Mouse (Mus musculus): ENCODE results near the gene Sbno1. TPM values are rescaled to one million over a fixed set of nuclear protein-coding genes. Genes with fewer than 3 reads are reported as not detected.
A peak's percentile ranks its signal among the peaks of the same experiment; 100 is the strongest.

Sbno1 gene
- polyA plus RNA-seq, 1 experiment from 2014 or later: 80.8 TPM

- Histone ChIP-seq H3K9ac (ENCODE audit: low read length) (no peak overlapping the region), H3K9me3 (ENCODE audit: control insufficient read depth, low read length) (no peaks in the 10 kb centered on the region), H3K4me3 (ENCODE audit: low read length) (no peak overlapping the region), H3K4me2 (ENCODE audit: low read depth, low read length) (no peak overlapping the region), H3K36me3 (ENCODE audit: control insufficient read depth, insufficient read depth, low read length) (peaks cover 62% of the 10 kb centered on the region), H3K4me1 (replicated peaks; ENCODE audit: control insufficient read depth, insufficient read depth, low read length) (no peaks in the 10 kb centered on the region), H3K27ac (ENCODE audit: low read length) (no peak overlapping the region), H3K27me3 (ENCODE audit: control insufficient read depth, insufficient read depth, low read depth, low read length) (no peaks in the 10 kb centered on the region)
- 96% methylated on average over 6 of the region's 6 CpGs for WGBS
- ATAC-seq (ENCODE audit: low read depth): no peak
These were observed 31.0 kb upstream of the Sbno1 start for GRCm38 (mm10) chr5:124456762-124457161.

DNA sequence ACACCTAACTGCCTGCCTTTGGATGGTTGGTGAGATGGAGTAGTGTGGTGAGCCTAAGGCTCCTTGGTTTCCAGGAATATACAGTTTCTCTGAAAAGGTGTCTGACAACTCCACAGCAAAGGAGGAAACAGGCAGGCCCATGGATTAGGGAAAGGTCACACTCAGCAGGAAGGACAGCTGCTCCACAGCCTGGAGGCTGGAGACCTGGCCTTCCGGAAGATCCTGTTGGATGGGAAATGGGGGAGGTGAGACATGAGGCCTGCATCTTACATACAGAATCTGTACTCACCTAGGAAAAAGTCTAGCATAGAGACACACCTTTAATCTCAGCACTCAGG is 28.2 kb upstream of the Sbno1 start:
- Histone ChIP-seq H3K36me3 (ENCODE audit: control insufficient read depth, insufficient read depth, low read length) (peaks cover 67% of the 10 kb centered on the region), H3K27ac (ENCODE audit: low read length) (no peak overlapping the region), H3K4me3 (ENCODE audit: low read length) (no peak overlapping the region), H3K9me3 (ENCODE audit: control insufficient read depth, low read length) (no peaks in the 10 kb centered on the region), H3K9ac (ENCODE audit: low read length) (no peak overlapping the region), H3K27me3 (ENCODE audit: control insufficient read depth, insufficient read depth, low read depth, low read length) (no peaks in the 10 kb centered on the region), H3K4me1 (replicated peaks; ENCODE audit: control insufficient read depth, insufficient read depth, low read length) (no peaks in the 10 kb centered on the region), H3K4me2 (ENCODE audit: low read depth, low read length) (no peak overlapping the region)
- 58% methylated on average over 1 of the region's 1 CpGs for WGBS
- no peak for ATAC-seq (ENCODE audit: low read depth)

GRCm38 (mm10) chr5:124453339-124454081 is 27.7 kb upstream of the Sbno1 start:
- no peaks in the 10 kb centered on the region for H3K4me1 ChIP-seq (replicated peaks; ENCODE audit: control insufficient read depth, insufficient read depth, low read length)
- no peaks in the 10 kb centered on the region for H3K27me3 ChIP-seq (ENCODE audit: control insufficient read depth, insufficient read depth, low read depth, low read length)
- no peak overlapping the region for H3K4me3 ChIP-seq (ENCODE audit: low read length)
- H3K27ac ChIP-seq (ENCODE audit: low read length): no peak overlapping the region
- no peak for ATAC-seq (ENCODE audit: low read depth)
- WGBS: 86% methylated on average over 13 of the region's 13 CpGs
- no peaks in the 10 kb centered on the region for H3K9me3 ChIP-seq (ENCODE audit: control insufficient read depth, low read length)
- H3K9ac ChIP-seq (ENCODE audit: low read length): no peak overlapping the region
- H3K36me3 ChIP-seq (ENCODE audit: control insufficient read depth, insufficient read depth, low read length): peaks cover 66% of the 10 kb centered on the region
- no peak overlapping the region for H3K4me2 ChIP-seq (ENCODE audit: low read depth, low read length)

- no peaks in the 10 kb centered on the region for H3K27me3 ChIP-seq (ENCODE audit: control insufficient read depth, insufficient read depth, low read depth, low read length)
- no peak overlapping the region for H3K9ac ChIP-seq (ENCODE audit: low read length)
- H3K4me1 ChIP-seq (replicated peaks; ENCODE audit: control insufficient read depth, insufficient read depth, low read length): no peaks in the 10 kb centered on the region
- no peak for ATAC-seq (ENCODE audit: low read depth)
- no peak overlapping the region for H3K27ac ChIP-seq (ENCODE audit: low read length)
- no peaks in the 10 kb centered on the region for H3K9me3 ChIP-seq (ENCODE audit: control insufficient read depth, low read length)
- no peak overlapping the region for H3K4me3 ChIP-seq (ENCODE audit: low read length)
- no peak overlapping the region for H3K4me2 ChIP-seq (ENCODE audit: low read depth, low read length)
- H3K36me3 ChIP-seq (ENCODE audit: control insufficient read depth, insufficient read depth, low read length): peaks cover 68% of the 10 kb centered on the region
- WGBS: 81% methylated on average over 15 of the region's 15 CpGs
These were observed 26.9 kb upstream of the Sbno1 start for GRCm38 (mm10) chr5:124452494-124453228.

DNA sequence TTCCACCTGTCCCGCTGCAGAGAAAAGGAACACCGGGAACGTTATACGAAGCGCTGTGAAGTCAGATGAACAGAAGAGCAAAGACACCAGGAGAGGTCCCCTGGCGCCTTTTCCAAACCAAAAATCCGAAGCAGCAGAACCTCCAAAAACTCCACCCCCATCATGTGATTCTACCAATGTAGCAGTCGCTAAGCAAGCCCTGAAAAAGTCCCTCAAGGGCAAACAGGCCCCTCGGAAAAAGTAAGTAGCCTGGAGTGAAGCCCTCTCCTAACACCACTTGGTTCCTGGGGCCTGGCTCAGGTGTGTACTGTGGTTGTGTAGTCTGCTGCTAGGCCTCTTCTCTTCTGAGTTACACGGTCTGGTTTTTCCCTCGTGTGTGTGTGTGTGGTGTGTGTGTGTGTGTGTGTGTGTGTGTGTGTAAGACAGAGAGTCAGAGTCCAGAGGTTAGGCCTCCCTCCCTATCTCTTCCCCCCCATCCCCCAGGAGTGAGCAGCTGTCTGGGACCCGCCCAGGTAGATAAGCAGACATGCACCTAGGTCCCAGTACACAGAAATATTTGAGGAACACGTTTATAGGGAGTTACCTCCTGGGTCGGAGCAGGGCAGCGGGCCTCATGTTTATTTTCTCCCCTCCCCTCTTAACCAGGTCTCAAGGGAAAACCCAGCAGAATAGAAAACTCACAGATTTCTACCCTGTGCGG is 25.0 kb upstream of the Sbno1 start:
- WGBS: 72% methylated on average over 16 of the region's 16 CpGs
- no peak overlapping the region for H3K9ac ChIP-seq (ENCODE audit: low read length)

GRCm38 (mm10) chr5:124450051-124450450 is 24.2 kb upstream of the Sbno1 start:
- Histone ChIP-seq H3K4me3 (ENCODE audit: low read length) (no peak overlapping the region), H3K27me3 (ENCODE audit: control insufficient read depth, insufficient read depth, low read depth, low read length) (no peaks in the 10 kb centered on the region), H3K9me3 (ENCODE audit: control insufficient read depth, low read length) (no peaks in the 10 kb centered on the region), H3K27ac (ENCODE audit: low read length) (no peak overlapping the region), H3K4me1 (replicated peaks; ENCODE audit: control insufficient read depth, insufficient read depth, low read length) (peaks cover 10% of the 10 kb centered on the region), H3K36me3 (ENCODE audit: control insufficient read depth, insufficient read depth, low read length) (peaks cover 50% of the 10 kb centered on the region), H3K4me2 (ENCODE audit: low read depth, low read length) (no peak overlapping the region), H3K9ac (ENCODE audit: low read length) (no peak overlapping the region)
- 80% methylated on average over 7 of the region's 7 CpGs for WGBS
- no peak for ATAC-seq (ENCODE audit: low read depth)

More for the DNA sequence above, 25.0 kb upstream of the Sbno1 start:
- no peak for ATAC-seq (ENCODE audit: low read depth)
- Histone ChIP-seq H3K27me3 (ENCODE audit: control insufficient read depth, insufficient read depth, low read depth, low read length) (no peaks in the 10 kb centered on the region), H3K9me3 (ENCODE audit: control insufficient read depth, low read length) (no peaks in the 10 kb centered on the region), H3K4me1 (replicated peaks; ENCODE audit: control insufficient read depth, insufficient read depth, low read length) (peaks cover 10% of the 10 kb centered on the region), H3K4me3 (ENCODE audit: low read length) (no peak overlapping the region), H3K36me3 (ENCODE audit: control insufficient read depth, insufficient read depth, low read length) (peaks cover 53% of the 10 kb centered on the region), H3K27ac (ENCODE audit: low read length) (no peak overlapping the region), H3K4me2 (ENCODE audit: low read depth, low read length) (no peak overlapping the region)

GRCm38 (mm10) chr5:124449494-124449893 is 23.7 kb upstream of the Sbno1 start:
- H3K4me2 ChIP-seq (ENCODE audit: low read depth, low read length): no peak overlapping the region
- 70% methylated on average over 6 of the region's 6 CpGs for WGBS
- no peak for ATAC-seq (ENCODE audit: low read depth)
- peaks cover 47% of the 10 kb centered on the region for H3K36me3 ChIP-seq (ENCODE audit: control insufficient read depth, insufficient read depth, low read length)
- 0 out of 2 replicates have a peak overlapping the region, but pooled peaks have one; percentile 1 for H3K27ac ChIP-seq (ENCODE audit: low read length)
- no peak overlapping the region; the same call in 1 of the 2 replicates for H3K9ac ChIP-seq (ENCODE audit: low read length)
- no peak overlapping the region for H3K4me3 ChIP-seq (ENCODE audit: low read length)
- no peaks in the 10 kb centered on the region for H3K9me3 ChIP-seq (ENCODE audit: control insufficient read depth, low read length)
- H3K4me1 ChIP-seq (replicated peaks; ENCODE audit: control insufficient read depth, insufficient read depth, low read length): peaks cover 14% of the 10 kb centered on the region
- no peaks in the 10 kb centered on the region for H3K27me3 ChIP-seq (ENCODE audit: control insufficient read depth, insufficient read depth, low read depth, low read length)

- H3K9me3 ChIP-seq (ENCODE audit: control insufficient read depth, low read length): no peaks in the 10 kb centered on the region
- peaks cover 15% of the 10 kb centered on the region for H3K4me1 ChIP-seq (replicated peaks; ENCODE audit: control insufficient read depth, insufficient read depth, low read length)
- H3K36me3 ChIP-seq (ENCODE audit: control insufficient read depth, insufficient read depth, low read length): peaks cover 30% of the 10 kb centered on the region
- H3K27ac ChIP-seq (ENCODE audit: low read length): peak overlapping the region; percentile 88
- peak; percentile 80 for ATAC-seq (ENCODE audit: low read depth)
- no peaks in the 10 kb centered on the region for H3K27me3 ChIP-seq (ENCODE audit: control insufficient read depth, insufficient read depth, low read depth, low read length)
- H3K9ac ChIP-seq (ENCODE audit: low read length): peak overlapping the region; percentile 89
- H3K4me3 ChIP-seq (ENCODE audit: low read length): peak overlapping the region; percentile 86
- H3K4me2 ChIP-seq (ENCODE audit: low read depth, low read length): peak overlapping the region; percentile 92
- WGBS: 2% methylated on average over 15 of the region's 15 CpGs
These were observed 20.6 kb upstream of the Sbno1 start for GRCm38 (mm10) chr5:124446301-124446881.

Data from lung, embryonic 16.5 days (tissue).